Mouse (Mus musculus): ENCODE data around the gene Gm826.

The Gm826 gene

GRCm38 (mm10) chr2:160353581-160353980 is 19.6 kb upstream of the Gm826 start:
- DNase-seq (ENCODE audit: low spot score), result no peak

- peak; percentile 52 for DNase-seq (ENCODE audit: low spot score)
Observed at GRCm38 (mm10) chr2:160351038-160351574, 17.1 kb upstream of the Gm826 start.

DNA sequence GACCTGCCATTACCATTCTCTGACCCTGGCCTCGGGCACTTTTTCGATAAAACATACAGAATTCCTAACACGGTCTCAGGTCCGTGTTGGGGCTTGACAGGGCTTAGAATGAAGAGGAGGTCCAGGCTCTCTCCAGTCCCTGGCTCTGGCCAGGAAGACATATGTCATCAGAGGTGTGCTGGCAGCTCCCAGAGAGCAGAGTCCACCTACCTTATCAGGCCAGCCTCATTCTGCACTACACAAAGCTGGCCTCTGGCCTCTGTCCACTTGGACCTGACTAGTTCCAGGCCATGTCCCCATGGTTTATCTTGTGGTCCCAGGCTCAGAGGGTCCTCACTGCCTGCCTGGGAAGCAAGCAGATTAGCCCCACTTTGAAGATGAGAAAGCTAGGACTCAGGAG is 15.6 kb upstream of the Gm826 start:
- no peak for DNase-seq (ENCODE audit: low spot score)

- DNase-seq (ENCODE audit: low spot score), result no peak
Observed at GRCm38 (mm10) chr2:160348796-160349195, 14.8 kb upstream of the Gm826 start.

DNA sequence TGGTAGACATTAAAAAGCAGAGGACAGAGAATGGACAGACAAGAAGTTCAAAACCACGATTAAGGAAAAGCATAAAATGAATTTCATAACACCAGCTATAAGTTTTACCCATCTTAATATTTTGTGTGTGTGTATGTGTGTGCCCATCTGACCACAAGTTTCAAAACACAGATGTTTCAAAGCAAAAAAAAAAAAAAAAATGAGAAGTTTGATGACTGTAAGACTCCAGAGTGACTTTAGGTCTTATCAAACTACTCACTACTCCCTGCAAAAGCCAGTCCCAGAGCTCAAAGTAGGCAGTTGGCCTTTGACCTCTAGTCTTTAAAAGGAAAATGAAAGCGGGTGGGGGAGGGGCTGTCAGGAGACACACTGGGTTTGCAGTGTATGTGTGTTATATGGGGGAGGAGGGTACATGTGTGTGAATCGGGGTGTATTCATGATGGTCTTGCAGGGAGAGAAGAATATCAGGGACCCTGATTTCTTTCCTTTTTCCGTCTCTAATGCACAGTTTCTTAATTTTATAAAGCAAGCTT is 14.2 kb upstream of the Gm826 start:
- no peak for DNase-seq (ENCODE audit: low spot score)

GRCm38 (mm10) chr2:160345644-160346043 is 11.7 kb upstream of the Gm826 start:
- no peak for DNase-seq (ENCODE audit: low spot score)

DNA sequence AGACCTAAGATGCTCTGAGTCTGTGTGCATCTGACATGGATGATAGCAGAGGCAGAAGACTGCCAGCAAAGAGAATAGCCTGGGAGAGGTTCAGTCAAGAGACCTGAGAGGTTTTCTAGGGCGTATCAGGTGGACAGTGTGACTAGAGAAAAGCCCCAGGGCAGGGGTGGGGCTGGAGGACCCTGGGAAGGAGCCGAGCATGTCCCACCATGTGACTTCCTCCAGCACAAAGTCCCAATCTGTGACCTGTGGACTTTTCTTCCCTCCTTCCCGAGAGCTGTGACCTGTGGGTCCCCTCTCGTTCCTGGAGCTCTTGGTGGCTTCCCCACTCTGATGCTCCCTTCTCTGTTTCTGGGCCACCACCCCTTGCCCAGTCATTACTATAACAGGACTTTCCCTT is 6.2 kb upstream of the Gm826 start:
- DNase-seq (ENCODE audit: low spot score), result no peak

DNA sequence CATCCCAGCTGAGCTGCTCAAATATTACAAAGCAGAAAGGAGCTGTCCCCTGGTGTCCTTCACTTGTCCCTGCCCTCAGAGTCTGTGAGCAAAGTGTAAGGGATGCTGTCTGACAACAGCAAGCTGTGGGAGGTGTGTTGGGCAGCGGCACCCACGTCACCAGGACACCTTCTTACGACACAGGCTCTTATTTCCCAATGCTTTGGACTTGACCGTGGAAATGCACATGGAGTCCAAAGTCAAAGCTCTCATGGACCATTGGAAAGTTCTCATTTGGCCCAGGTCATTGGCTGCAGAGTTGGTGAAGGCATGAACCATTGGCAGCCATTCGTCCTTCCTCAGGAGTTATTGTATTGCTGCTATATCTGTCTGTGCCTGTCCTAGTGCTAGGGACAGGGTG is 5.6 kb upstream of the Gm826 start:
- no peak for DNase-seq (ENCODE audit: low spot score)

- no peak for DNase-seq (ENCODE audit: low spot score)
Observed at GRCm38 (mm10) chr2:160336053-160336452, 2.1 kb upstream of the Gm826 start.

DNA sequence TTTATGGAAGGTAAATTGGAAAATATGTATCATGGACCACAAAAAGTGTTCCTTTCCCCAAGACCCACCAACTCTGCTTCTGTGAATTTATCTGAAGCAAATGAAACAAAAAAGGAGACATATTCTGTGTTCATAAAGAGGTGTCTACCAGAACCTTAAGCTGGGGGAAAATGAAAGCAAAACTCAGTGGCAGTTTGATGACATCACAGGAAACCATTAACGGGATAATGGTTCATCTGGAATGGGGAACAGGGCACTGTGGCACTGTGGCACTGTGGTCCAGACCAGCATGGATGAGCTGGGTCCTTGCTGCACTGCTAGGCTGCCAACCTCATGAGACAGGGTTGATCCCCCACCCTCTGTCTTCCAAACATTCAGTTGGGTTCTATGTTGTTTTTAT is 1.1 kb upstream of the Gm826 start:
- no peak for DNase-seq (ENCODE audit: low spot score)

- no peak for DNase-seq (ENCODE audit: low spot score)
Observed at GRCm38 (mm10) chr2:160332516-160333325, 1.2 kb downstream of the Gm826 start.

GRCm38 (mm10) chr2:160328886-160329285 is 5.1 kb downstream of the Gm826 start:
- DNase-seq (ENCODE audit: low spot score), result peak; percentile 25

DNA sequence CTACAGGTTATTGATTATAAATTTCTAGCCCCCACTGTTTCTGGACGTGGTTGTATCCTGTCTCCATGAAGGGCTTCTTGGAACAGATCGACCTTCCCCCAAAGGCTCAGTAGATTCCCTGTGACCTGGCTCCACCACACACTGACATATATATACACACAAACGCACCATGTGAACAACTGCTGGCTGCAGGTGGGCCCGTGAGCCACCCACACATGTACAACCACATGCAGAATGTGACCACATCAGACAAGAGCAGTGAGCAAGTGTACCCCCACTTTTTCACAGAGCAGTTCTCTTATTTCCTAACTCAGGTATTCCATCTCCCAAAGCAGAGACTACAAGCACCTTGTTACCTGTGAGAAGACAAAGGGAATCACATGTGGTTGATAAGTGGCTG is 6.2 kb downstream of the Gm826 start:
- no peak for DNase-seq (ENCODE audit: low spot score)

DNA sequence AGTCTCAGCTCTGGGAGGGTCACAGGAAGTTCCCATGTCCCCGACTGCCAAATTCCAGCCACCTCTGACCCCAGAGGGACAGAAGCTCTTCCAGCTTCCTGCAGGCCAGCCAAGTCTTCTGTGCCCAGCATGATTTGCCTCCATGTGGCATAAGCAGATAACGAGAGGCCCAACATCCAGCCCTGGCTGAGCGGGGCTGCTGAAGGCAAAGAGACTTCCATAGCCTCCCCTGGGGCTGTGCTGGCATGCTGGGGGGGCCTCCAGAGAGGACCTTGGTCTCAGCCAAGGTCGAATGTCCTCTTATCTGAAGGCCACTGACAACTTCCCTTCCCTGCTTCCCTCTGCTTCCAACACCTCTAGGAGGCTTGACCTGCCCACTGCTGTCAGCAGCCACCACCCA is 6.8 kb downstream of the Gm826 start:
- peak; percentile 47 for DNase-seq (ENCODE audit: low spot score)

- no peak for DNase-seq (ENCODE audit: low spot score)
Observed at GRCm38 (mm10) chr2:160325105-160325644, 8.8 kb downstream of the Gm826 start.

DNA sequence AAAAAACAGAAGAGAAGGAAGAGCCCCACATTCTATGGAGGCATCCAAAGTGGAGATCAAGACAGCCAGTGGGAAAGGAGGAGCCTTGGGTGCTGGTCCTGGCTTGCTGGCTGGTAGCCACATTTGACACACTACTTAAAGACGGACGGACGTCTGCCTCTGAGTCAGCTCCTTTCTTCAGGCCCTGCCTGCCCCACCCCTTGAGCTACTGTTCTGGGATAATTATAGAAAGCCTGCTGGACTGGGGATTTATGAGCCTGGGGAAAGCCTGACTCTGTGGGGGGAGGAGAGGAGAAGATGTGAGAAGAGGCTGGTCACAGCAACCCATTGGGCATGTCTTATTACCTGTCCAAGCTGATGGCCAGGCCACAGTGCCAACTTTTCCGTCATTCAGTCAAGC is 12.1 kb downstream of the Gm826 start:
- no peak for DNase-seq (ENCODE audit: low spot score)

- no peak for DNase-seq (ENCODE audit: low spot score)
Observed at GRCm38 (mm10) chr2:160318255-160318654, 15.7 kb downstream of the Gm826 start.

- no peak for DNase-seq (ENCODE audit: low spot score)
Observed at GRCm38 (mm10) chr2:160313595-160314007, 20.4 kb downstream of the Gm826 start.

GRCm38 (mm10) chr2:160305070-160305469 is 28.9 kb downstream of the Gm826 start:
- DNase-seq (ENCODE audit: low spot score), result no peak

DNA sequence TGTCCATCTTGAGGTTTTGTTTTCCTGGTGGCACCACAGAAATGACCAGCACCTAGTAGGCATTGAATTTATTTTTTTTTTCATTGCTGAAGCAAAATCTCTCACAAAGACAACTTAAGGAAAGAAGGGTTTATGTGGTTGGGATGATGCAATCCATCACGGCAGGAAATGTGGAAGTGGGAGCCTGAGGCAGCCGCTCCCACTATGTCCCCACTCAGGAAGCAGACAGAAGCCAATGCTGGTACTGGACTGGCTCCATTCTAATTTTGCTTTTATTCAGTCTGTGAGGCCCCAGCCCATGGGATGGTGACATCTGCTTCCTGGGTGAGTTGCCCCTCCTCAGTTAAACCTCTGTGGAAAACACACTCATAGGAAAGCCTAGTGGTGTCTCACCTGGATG is 30.0 kb downstream of the Gm826 start:
- DNase-seq (ENCODE audit: low spot score), result no peak

DNA sequence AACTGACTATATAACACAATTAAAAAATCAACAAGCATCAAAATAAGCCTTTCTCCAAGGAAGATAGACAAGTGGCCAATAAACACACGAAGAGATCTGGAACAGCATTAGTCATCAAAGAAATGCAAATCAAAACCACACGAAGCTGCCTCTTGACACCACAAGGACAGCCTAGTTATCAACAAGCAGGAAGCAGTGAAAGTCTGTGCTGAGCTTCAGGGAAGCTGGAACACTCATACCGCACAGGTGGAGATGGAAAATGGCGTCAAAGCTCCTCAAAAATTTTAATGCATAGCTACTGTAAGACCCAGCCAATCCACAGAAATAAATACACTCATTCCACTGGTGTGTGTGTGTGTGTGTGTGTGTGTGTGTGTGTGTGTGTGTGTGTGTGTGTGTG is 31.9 kb downstream of the Gm826 start:
- DNase-seq (ENCODE audit: low spot score), result no peak

GRCm38 (mm10) chr2:160298586-160298985 is 35.4 kb downstream of the Gm826 start:
- DNase-seq (ENCODE audit: low spot score), result no peak

GRCm38 (mm10) chr2:160288538-160289151 is 45.3 kb downstream of the Gm826 start:
- DNase-seq (ENCODE audit: low spot score), result no peak

Measured in ovary, postnatal 36 days (tissue).